Comparison of ENCODE assay signal across 14 mouse cellular contexts in genomic region chr1:36075652-36076051, GRCm38 (mm10). TPM values are rescaled to one million over a fixed set of nuclear protein-coding genes. Genes with fewer than 3 reads are reported as not detected.
DNase-seq lines count a peak whose midpoint lies in the region; ATAC-seq and TF ChIP-seq lines count a peak whose summit lies in the region.
"Had no signal": no experiment of that assay in that cellular context is flagged by ENCODE, and none has a peak within 500 bp of the region (broad histone marks: within the 10 kb centered on the region; RNA-seq: fewer than 3 reads in every experiment).

No protein-coding gene starts in this region.

- no peak for TF ChIP-seq CTCF in kidney, adult 2 months (conservative IDR thresholded peaks at IDR 0.05; ENCODE audit: insufficient read depth, insufficient read length, low read depth, low read length)
- no peak for TF ChIP-seq CTCF in small intestine, adult 2 months (IDR thresholded peaks at IDR 0.05; ENCODE audit: extremely low read depth, insufficient read length, insufficient replicate concordance, low read depth, low read length)

- no peaks in the 10 kb centered on the region for H3K27me3 ChIP-seq in midbrain, embryonic 13.5 days
- H3K27me3 ChIP-seq in midbrain, embryonic 16.5 days (ENCODE audit: control insufficient read depth, insufficient read depth, low read depth, low read length): no peaks in the 10 kb centered on the region
- no peaks in the 10 kb centered on the region for H3K27me3 ChIP-seq in kidney, adult 2 months (replicated peaks; ENCODE audit: control insufficient read depth, insufficient read depth, low read length)
- no peaks in the 10 kb centered on the region for H3K27me3 ChIP-seq in small intestine, adult 2 months (ENCODE audit: control insufficient read depth, insufficient read depth, low read length)
- H3K27me3 ChIP-seq: heart, embryonic 12.5 days had no signal

- TF ChIP-seq POLR2A in kidney, adult 2 months (IDR thresholded peaks at IDR 0.05; ENCODE audit: low read depth, low read length): no peak
- no peak for TF ChIP-seq POLR2A in small intestine, adult 2 months (IDR thresholded peaks at IDR 0.05; ENCODE audit: low read depth, low read length)

- DNase-seq in kidney, adult 2 months: peak; percentile 73
- DNase-seq in kidney, postnatal 14 days: peak; percentile 49
- no peak for DNase-seq in B cell, adult 2 months
- no peak for DNase-seq in urinary bladder, postnatal 4 days (ENCODE audit: low spot score in 2 of 2)
- DNase-seq: gastrocnemius, postnatal 14 days; layer of hippocampus, postnatal 36 days; lung, embryonic 14.5 days; right cerebral cortex, postnatal 25 days; thymus, postnatal 14 days had no signal

- ATAC-seq in midbrain, embryonic 13.5 days: no peak
- ATAC-seq in midbrain, embryonic 16.5 days: no peak
- ATAC-seq: CD4-positive, CD25-positive, alpha-beta regulatory T cell, adult 4 months had no signal

- H3K9ac ChIP-seq in midbrain, embryonic 13.5 days (replicated peaks): no peak overlapping the region
- H3K9ac ChIP-seq in midbrain, embryonic 16.5 days (ENCODE audit: low read depth, low read length): no peak overlapping the region
- H3K9ac ChIP-seq: heart, embryonic 12.5 days; lung, embryonic 14.5 days had no signal

- WGBS in midbrain, embryonic 13.5 days: 86% methylated on average over 5 of the region's 5 CpGs
- 83% methylated on average over 5 of the region's 5 CpGs for WGBS in midbrain, embryonic 16.5 days
- 51% methylated on average over 5 of the region's 5 CpGs for WGBS in kidney, adult 2 months
- 52% methylated on average over 5 of the region's 5 CpGs for WGBS in small intestine, adult 2 months

- H3K27ac ChIP-seq in midbrain, embryonic 13.5 days: no peak overlapping the region
- H3K27ac ChIP-seq in midbrain, embryonic 16.5 days (ENCODE audit: low read length): no peak overlapping the region
- H3K27ac ChIP-seq in kidney, adult 2 months (ENCODE audit: insufficient read depth, low read depth, low read length): peak overlapping the region; percentile 91
- H3K27ac ChIP-seq in small intestine, adult 2 months (ENCODE audit: insufficient read depth, low read depth, low read length): peak overlapping the region; percentile 91

- no peak overlapping the region for H3K4me3 ChIP-seq in midbrain, embryonic 13.5 days (replicated peaks)
- H3K4me3 ChIP-seq in midbrain, embryonic 16.5 days (ENCODE audit: low read depth, low read length): no peak overlapping the region
- H3K4me3 ChIP-seq in kidney, adult 2 months (ENCODE audit: insufficient read depth, low read depth, low read length): peak overlapping the region; percentile 9
- H3K4me3 ChIP-seq in small intestine, adult 2 months (ENCODE audit: low read depth, low read length): no peak overlapping the region
- H3K4me3 ChIP-seq: heart, embryonic 12.5 days had no signal

- H3K9me3 ChIP-seq in midbrain, embryonic 13.5 days: no peaks in the 10 kb centered on the region
- H3K9me3 ChIP-seq in midbrain, embryonic 16.5 days (replicated peaks; ENCODE audit: control insufficient read depth, low read length, poor library complexity, severe bottlenecking): no peaks in the 10 kb centered on the region
- H3K9me3 ChIP-seq: heart, embryonic 12.5 days had no signal

- H3K4me1 ChIP-seq in midbrain, embryonic 13.5 days (replicated peaks): peaks cover 86% of the 10 kb centered on the region
- H3K4me1 ChIP-seq in midbrain, embryonic 16.5 days (ENCODE audit: control insufficient read depth, insufficient read depth, low read length): peaks cover 67% of the 10 kb centered on the region
- peaks cover 83% of the 10 kb centered on the region for H3K4me1 ChIP-seq in kidney, adult 2 months (ENCODE audit: control insufficient read depth, insufficient read depth, low read length)
- H3K4me1 ChIP-seq in small intestine, adult 2 months (ENCODE audit: control insufficient read depth, insufficient read depth, insufficient read length, low read length): peaks cover 84% of the 10 kb centered on the region

- H3K4me2 ChIP-seq in midbrain, embryonic 13.5 days (replicated peaks): 0 out of 2 replicates have a peak overlapping the region, but pooled peaks have one; percentile 1
- H3K4me2 ChIP-seq in midbrain, embryonic 16.5 days (ENCODE audit: low read length): no peak overlapping the region
- H3K4me2 ChIP-seq: heart, embryonic 12.5 days; lung, embryonic 14.5 days had no signal

- peaks cover 22% of the 10 kb centered on the region for H3K36me3 ChIP-seq in midbrain, embryonic 13.5 days
- no peaks in the 10 kb centered on the region for H3K36me3 ChIP-seq in midbrain, embryonic 16.5 days (ENCODE audit: control insufficient read depth, insufficient read depth, low read length)
- no peaks in the 10 kb centered on the region for H3K36me3 ChIP-seq in kidney, adult 2 months (ENCODE audit: control insufficient read depth, insufficient read depth, low read length)
- peaks cover 18% of the 10 kb centered on the region for H3K36me3 ChIP-seq in small intestine, adult 2 months (ENCODE audit: control insufficient read depth, insufficient read depth, low read length)

RNA-seq across cellular contexts. Expression of gene Hs6st1, which starts 7.5 kb away (rescaled TPM):
- polyA plus RNA-seq in midbrain, embryonic 13.5 days (2015; fragmentation: Nextera tagmentation; extraction: Ambion mirVana): 10.4 and 11.0 TPM in 2 replicates
- 9.4 and 10.8 TPM in 2 replicates for polyA plus RNA-seq in midbrain, embryonic 16.5 days (2015; fragmentation: Nextera tagmentation; extraction: Ambion mirVana)
- 123 and 142 TPM in 2 replicates for polyA plus RNA-seq in kidney, adult 2 months (2012; rRNA removed)
- 33.9 and 53.7 TPM in 2 replicates for polyA plus RNA-seq in small intestine, adult 2 months (2012; rRNA removed)

Comparison
In these comparisons a context has a peak if more than half of its experiments do, and no peak if none do; other contexts are left out.
1. H3K27ac ChIP-seq: peak in kidney, adult 2 months (single experiment) and small intestine, adult 2 months (single experiment); none in midbrain, embryonic 13.5 days (single experiment) and midbrain, embryonic 16.5 days (single experiment).
2. DNase-seq: peak in kidney, adult 2 months (single experiment) and kidney, postnatal 14 days (single experiment); none in B cell, adult 2 months (0 of 2) and urinary bladder, postnatal 4 days (0 of 2).